Comparison of ENCODE assay signal across 7 mouse cellular contexts in genomic region chr12:86973216-86973615, GRCm38 (mm10). TPM values are rescaled to one million over a fixed set of nuclear protein-coding genes. Genes with fewer than 3 reads are reported as not detected.
DNase-seq lines count a peak whose midpoint lies in the region; ATAC-seq and TF ChIP-seq lines count a peak whose summit lies in the region.

No protein-coding gene starts in this region.

- ATAC-seq in heart, embryonic 16.5 days (replicated peaks; ENCODE audit: extremely low read depth, insufficient read depth, low FRiP score) = peak; percentile 51
- no peak for ATAC-seq in midbrain, postnatal 0 days (ENCODE audit: low FRiP score)

- H3K9me3 ChIP-seq in heart, embryonic 16.5 days (replicated peaks; ENCODE audit: control insufficient read depth, low read length) = no peaks in the 10 kb centered on the region
- H3K9me3 ChIP-seq in midbrain, postnatal 0 days (ENCODE audit: low read length) = no peaks in the 10 kb centered on the region

- no peak overlapping the region for H3K4me3 ChIP-seq in heart, embryonic 16.5 days (ENCODE audit: low read length)
- no peak overlapping the region for H3K4me3 ChIP-seq in midbrain, postnatal 0 days (ENCODE audit: low read depth, low read length)

- 9% methylated on average over 7 of the region's 7 CpGs for WGBS in heart, embryonic 16.5 days
- WGBS in large intestine, adult 2 months = 9% methylated on average over 7 of the region's 7 CpGs
- WGBS in midbrain, postnatal 0 days = 30% methylated on average over 7 of the region's 7 CpGs

- H3K4me1 ChIP-seq in heart, embryonic 16.5 days (ENCODE audit: control insufficient read depth, insufficient read depth, low read length) = peaks cover 41% of the 10 kb centered on the region
- H3K4me1 ChIP-seq in midbrain, postnatal 0 days (ENCODE audit: insufficient read depth, low read length) = peaks cover 9% of the 10 kb centered on the region

- peak overlapping the region; percentile 25; the same call in 1 of the 2 replicates for H3K27ac ChIP-seq in heart, embryonic 16.5 days (ENCODE audit: low read length)
- no peak overlapping the region for H3K27ac ChIP-seq in midbrain, postnatal 0 days (ENCODE audit: low read depth, low read length)

- no peaks in the 10 kb centered on the region for H3K36me3 ChIP-seq in heart, embryonic 16.5 days (ENCODE audit: control insufficient read depth, insufficient read depth)
- no peaks in the 10 kb centered on the region for H3K36me3 ChIP-seq in midbrain, postnatal 0 days (ENCODE audit: insufficient read depth, low read length)

- peak overlapping the region; percentile 14; the same call in 1 of the 2 replicates for H3K4me2 ChIP-seq in heart, embryonic 16.5 days (ENCODE audit: low read depth, low read length)
- no peak overlapping the region for H3K4me2 ChIP-seq in midbrain, postnatal 0 days (ENCODE audit: low read depth, low read length, poor library complexity, severe bottlenecking)

- no peak overlapping the region for H3K9ac ChIP-seq in heart, embryonic 16.5 days (ENCODE audit: low read length)
- no peak overlapping the region for H3K9ac ChIP-seq in midbrain, postnatal 0 days (replicated peaks; ENCODE audit: low read length, poor library complexity, severe bottlenecking)

- no peaks in the 10 kb centered on the region; the same call in 1 of the 2 replicates for H3K27me3 ChIP-seq in heart, embryonic 16.5 days (ENCODE audit: control insufficient read depth, insufficient read depth, low read length)
- H3K27me3 ChIP-seq in midbrain, postnatal 0 days (ENCODE audit: insufficient read depth, low read length) = no peaks in the 10 kb centered on the region

- TF ChIP-seq CTCF in midbrain, postnatal 0 days (IDR thresholded peaks at IDR 0.05) = no peak

- peak; percentile 63 to 74 for DNase-seq in spleen, postnatal 4 days (ENCODE audit: low spot score in 2 of 2)
- no peak for DNase-seq in spleen, adult 18-20 months
- peak; percentile 96 for DNase-seq in cerebellum, adult 18-20 months
- peak; percentile 90 for DNase-seq in large intestine, adult 2 months (ENCODE audit: low read depth, low spot score)
- DNase-seq in midbrain, postnatal 0 days (ENCODE audit: low spot score) = peak; percentile 79
- DNase-seq in embryo, embryonic 9.5 days (ENCODE audit: extremely low spot score) = no peak

RNA-seq across cellular contexts. Expression of gene Zdhhc22, which starts 17.0 kb away (rescaled TPM):
- polyA plus RNA-seq in heart, embryonic 16.5 days (2015; fragmentation: Nextera tagmentation; extraction: Ambion mirVana) = 0.07 TPM in 2 replicates
- not detected in 2 replicates for polyA plus RNA-seq in large intestine, adult 2 months (2012; rRNA removed)
- 19.4 and 21.9 TPM in 2 replicates for total RNA-seq in midbrain, postnatal 0 days (2014; rRNA removed)
- 30.9 and 32.2 TPM in 2 replicates for polyA plus RNA-seq in midbrain, postnatal 0 days (2015; fragmentation: Nextera tagmentation; extraction: Ambion mirVana)

RNA-seq across cellular contexts. Expression of gene Cipc, which starts 26.4 kb away (rescaled TPM):
- 25.1 and 25.9 TPM in 2 replicates for polyA plus RNA-seq in heart, embryonic 16.5 days (2015; fragmentation: Nextera tagmentation; extraction: Ambion mirVana)
- polyA plus RNA-seq in large intestine, adult 2 months (2012; rRNA removed) = 16.5 and 24.2 TPM in 2 replicates
- 65.7 and 77.5 TPM in 2 replicates for total RNA-seq in midbrain, postnatal 0 days (2014; rRNA removed)
- 34.6 and 37.6 TPM in 2 replicates for polyA plus RNA-seq in midbrain, postnatal 0 days (2015; fragmentation: Nextera tagmentation; extraction: Ambion mirVana)

RNA-seq across cellular contexts. Expression of gene Tmem63c, which starts 47.9 kb away (rescaled TPM):
- polyA plus RNA-seq in heart, embryonic 16.5 days (2015; fragmentation: Nextera tagmentation; extraction: Ambion mirVana) = 0.11 TPM in 1 of 2 replicates, not detected in the other
- 0.22 and 0.27 TPM in 2 replicates for polyA plus RNA-seq in large intestine, adult 2 months (2012; rRNA removed)
- 25.4 and 30.1 TPM in 2 replicates for total RNA-seq in midbrain, postnatal 0 days (2014; rRNA removed)
- 10.2 and 10.7 TPM in 2 replicates for polyA plus RNA-seq in midbrain, postnatal 0 days (2015; fragmentation: Nextera tagmentation; extraction: Ambion mirVana)

Comparison
In these comparisons a context has a peak if more than half of its experiments do, and no peak if none do; other contexts are left out.
1. DNase-seq: peak in spleen, postnatal 4 days (2 of 2), cerebellum, adult 18-20 months (2 of 2), large intestine, adult 2 months (single experiment) and midbrain, postnatal 0 days (single experiment); none in spleen, adult 18-20 months (0 of 2) and embryo, embryonic 9.5 days (single experiment).
2. RNA of gene Zdhhc22, which starts 17.0 kb away (polyA plus RNA-seq): 30.9 to 32.2 TPM in midbrain, postnatal 0 days; 0.07 TPM in heart, embryonic 16.5 days and not detected in large intestine, adult 2 months; every median in the first group is over 10 times any median in the second.